Mouse (Mus musculus) urinary bladder, postnatal 0 days (tissue): ENCODE measurements around the gene Dcpp1. TPM values are rescaled to one million over a fixed set of nuclear protein-coding genes. Genes with fewer than 3 reads are reported as not detected.

ENCODE experiments used
- polyA plus RNA-seq: library from polyadenylated mRNA; unstranded; fragments of >200 nt; fragmentation: Nextera tagmentation; extraction: Ambion mirVana; gene quantifications from 2 replicates; pipeline ENCODE4 v1.2.1, GENCODE M21; 2015

The Dcpp1 gene
- polyA plus RNA-seq = not detected in 2 replicates

GRCm38 (mm10) chr17:23880576-23880975 lies at the start of gene Dcpp1, which contains the start of gene Dcpp2:
Gene Dcpp1 (plus strand): TSS chr17:23880876.
Gene Dcpp2 (plus strand): TSS chr17:23880880.

DNA sequence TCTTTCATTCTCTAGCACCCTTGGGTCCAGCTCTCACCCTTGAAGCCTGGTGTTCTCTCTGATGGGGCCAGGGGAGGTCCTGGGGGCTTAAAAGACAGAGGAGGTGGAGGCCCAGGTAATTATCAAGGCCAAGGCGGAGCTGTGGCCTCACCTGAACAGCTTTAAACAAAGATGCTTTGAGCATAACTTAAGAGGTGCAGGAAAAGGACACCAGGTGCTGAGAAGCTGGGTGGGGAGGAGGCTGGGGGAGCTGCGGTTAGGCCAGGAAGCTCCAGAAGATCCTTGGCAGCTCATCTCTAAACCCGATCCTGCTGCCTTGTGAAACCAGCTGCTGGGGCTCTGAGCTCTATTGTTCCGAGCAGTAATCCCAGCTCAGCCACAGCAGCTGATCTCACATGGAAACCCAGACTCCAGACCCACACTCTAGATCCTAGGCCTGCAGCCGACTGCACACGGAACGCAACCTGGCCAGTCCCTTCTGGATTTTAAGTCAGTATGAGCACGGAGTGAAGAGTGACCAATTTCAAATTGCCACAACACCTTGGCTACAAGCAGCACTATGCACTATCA lies 44.6 kb upstream of the Dcpp1 start, which contains the start of gene Prss33:
Prss33 (minus strand) TSS at position 51 of the 570 bp plus-strand sequence.

DNA sequence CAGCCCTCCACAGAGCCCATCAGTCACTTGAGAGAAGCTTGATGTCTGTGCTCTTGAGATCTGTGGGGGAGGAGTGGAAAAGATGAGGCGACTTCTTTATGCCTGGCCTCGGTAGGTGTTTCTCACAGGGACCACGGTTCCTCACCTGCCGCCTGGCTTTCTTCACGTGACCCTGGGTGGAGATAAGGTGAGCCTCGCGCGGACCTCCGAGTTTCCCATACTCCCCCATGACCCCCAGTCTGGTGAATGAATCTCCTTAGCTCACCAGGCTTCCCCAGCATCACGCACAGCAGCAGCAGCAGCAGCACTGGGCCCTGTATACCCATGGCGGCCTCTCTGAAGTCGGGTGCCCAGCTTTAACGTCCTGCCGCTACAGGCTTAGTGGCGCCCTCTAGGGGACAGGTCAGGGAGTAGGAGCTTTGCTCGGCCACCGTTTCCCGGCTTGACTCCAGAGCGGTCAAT lies 36.8 kb upstream of the Dcpp1 start, which contains the start of the genes Prss32 and Prss41:
Prss32 (plus strand) TSS at position 44 of the 462 bp plus-strand sequence.
Prss41 (minus strand) TSS at position 361 of the 462 bp plus-strand sequence.

GRCm38 (mm10) chr17:23867756-23868155 lies 12.9 kb upstream of the Dcpp1 start, which contains the start of gene Prss21:
Gene Prss21 (plus strand): TSS chr17:23868056.

GRCm38 (mm10) chr17:23917158-23917557 lies 36.5 kb downstream of the Dcpp1 start, which contains the start of gene Dcpp3:
Gene Dcpp3 (plus strand): TSS chr17:23917458.

Other genes starting within 250 kb of the Dcpp1 start
- 0.11 and 0.14 TPM in 2 replicates for gene Mmp25, start 235.6 kb upstream of the Dcpp1 start, polyA plus RNA-seq
- gene Bicdl2, start 220.4 kb upstream of the Dcpp1 start, polyA plus RNA-seq = 6.3 and 8.5 TPM in 2 replicates
- gene Hcfc1r1, start 207.3 kb upstream of the Dcpp1 start, polyA plus RNA-seq = 272 and 288 TPM in 2 replicates
- 18.7 and 18.8 TPM in 2 replicates for gene Thoc6, start 207.0 kb upstream of the Dcpp1 start, polyA plus RNA-seq
- gene Tnfrsf12a, start 203.4 kb upstream of the Dcpp1 start, polyA plus RNA-seq = 82.9 and 116 TPM in 2 replicates
- 0.15 and 0.33 TPM in 2 replicates for gene Cldn6, start 201.6 kb upstream of the Dcpp1 start, polyA plus RNA-seq
- gene Cldn9, start 196.8 kb upstream of the Dcpp1 start, polyA plus RNA-seq = not detected in 2 replicates
- gene 1520401A03Rik, start 158.1 kb upstream of the Dcpp1 start, polyA plus RNA-seq = 0.04 TPM in 1 of 2 replicates, not detected in the other
- 19.7 and 21.9 TPM in 2 replicates for gene Pkmyt1, start 154.5 kb upstream of the Dcpp1 start, polyA plus RNA-seq
- 21.7 and 28.3 TPM in 2 replicates for gene Paqr4, start 140.0 kb upstream of the Dcpp1 start, polyA plus RNA-seq
- gene Kremen2, start 135.0 kb upstream of the Dcpp1 start, polyA plus RNA-seq = 0.07 and 0.13 TPM in 2 replicates
- 26.5 and 28.3 TPM in 2 replicates for gene Flywch1, start 109.3 kb upstream of the Dcpp1 start, polyA plus RNA-seq
- gene Flywch2, start 94.8 kb upstream of the Dcpp1 start, polyA plus RNA-seq = 11.5 and 14.0 TPM in 2 replicates
- gene Srrm2, start 90.3 kb upstream of the Dcpp1 start, polyA plus RNA-seq = 230 and 239 TPM in 2 replicates
- gene Elob, start 51.7 kb upstream of the Dcpp1 start, polyA plus RNA-seq = 1,134 TPM in 2 replicates
- not detected in 2 replicates for gene Prss33, start 44.8 kb upstream of the Dcpp1 start, polyA plus RNA-seq
- 1.1 and 1.5 TPM in 2 replicates for gene Prss32, start 37.0 kb upstream of the Dcpp1 start, polyA plus RNA-seq
- gene Prss41, start 36.7 kb upstream of the Dcpp1 start, polyA plus RNA-seq = 0.12 TPM in 1 of 2 replicates, not detected in the other
- gene Prss21, start 12.8 kb upstream of the Dcpp1 start, polyA plus RNA-seq = not detected in 2 replicates
- gene Dcpp2, start within 50 bp of the Dcpp1 start, polyA plus RNA-seq = not detected in 2 replicates
- gene Dcpp3, start 36.6 kb downstream of the Dcpp1 start, polyA plus RNA-seq = not detected in 2 replicates
- gene Sbp, start 60.8 kb downstream of the Dcpp1 start, polyA plus RNA-seq = not detected in 2 replicates
- gene Sbpl, start 74.4 kb downstream of the Dcpp1 start, polyA plus RNA-seq = not detected in 2 replicates
- 0.11 TPM in 1 of 2 replicates, not detected in the other for gene Prss30, start 99.7 kb downstream of the Dcpp1 start, polyA plus RNA-seq
- 14.5 and 15.4 TPM in 2 replicates for gene Prss22, start 117.2 kb downstream of the Dcpp1 start, polyA plus RNA-seq
- 22.4 and 23.8 TPM in 2 replicates for gene Prss27, start 157.3 kb downstream of the Dcpp1 start, polyA plus RNA-seq
- 47.7 and 61.0 TPM in 2 replicates for gene Kctd5, start 192.6 kb downstream of the Dcpp1 start, polyA plus RNA-seq